Mouse (Mus musculus) embryonic facial prominence, embryonic 15.5 days (tissue): ENCODE data around the gene Zbtb16. TPM values are rescaled to one million over a fixed set of nuclear protein-coding genes. Genes with fewer than 3 reads are reported as not detected.

Experiments
- ATAC-seq: fragments of 200-750 bp; cut with Nextera tagmentation; 2 replicates; pipeline ENCODE4 v1.8.0; 2017; ENCODE audit warnings: low read depth, moderate TSS enrichment; ENCODE audit not compliant: insufficient number of reproducible peaks, low FRiP score, low TSS enrichment
- H3K27ac ChIP-seq: fragments of 300-500 bp; sonication (generic); replicated peaks from 2 replicates; pipeline ENCODE4 v1.5.1; 2015; ENCODE audit warnings: mild to moderate bottlenecking, inconsistent platforms
- H3K27me3 ChIP-seq: fragments of 300-500 bp; sonication (generic); 2 replicates; pipeline ENCODE4 v1.6.1; 2015; ENCODE audit warnings: inconsistent platforms
- H3K36me3 ChIP-seq: fragments of 300-500 bp; sonication (generic); 2 replicates; pipeline ENCODE4 v1.6.1; 2015; ENCODE audit warnings: mild to moderate bottlenecking, inconsistent platforms
- H3K4me1 ChIP-seq: fragments of 300-500 bp; sonication (generic); 2 replicates; pipeline ENCODE4 v1.6.1; 2015; ENCODE audit warnings: inconsistent platforms
- H3K4me2 ChIP-seq: fragments of 300-500 bp; sonication (generic); replicated peaks from 2 replicates; pipeline ENCODE4 v1.6.1; 2015; ENCODE audit warnings: mild to moderate bottlenecking, inconsistent platforms
- H3K4me3 ChIP-seq: fragments of 300-500 bp; sonication (generic); replicated peaks from 2 replicates; pipeline ENCODE4 v1.5.1; 2015; ENCODE audit warnings: mild to moderate bottlenecking, inconsistent platforms
- H3K9ac ChIP-seq: fragments of 300-500 bp; sonication (generic); 2 replicates; pipeline ENCODE4 v1.6.1; 2015; ENCODE audit warnings: inconsistent platforms
- H3K9me3 ChIP-seq: fragments of 300-500 bp; sonication (generic); replicated peaks from 2 replicates; pipeline ENCODE4 v1.6.1; 2016; ENCODE audit warnings: inconsistent platforms
- WGBS: fragments of 180-500 bp; shearing (Covaris S2); methylation state at CpG from one replicate; pipeline ENCODE4 v1.1.7; 2015; 5-methylcytosine and 5-hydroxymethylcytosine counted together
- polyA plus RNA-seq: library from polyadenylated mRNA; unstranded; fragments of >200 nt; fragmentation: Nextera tagmentation; extraction: Ambion mirVana; gene quantifications from 2 replicates; pipeline ENCODE4 v1.2.1, GENCODE M21; 2015

Gene Zbtb16
- polyA plus RNA-seq, 1 experiment from 2014 or later: 10.0 TPM

DNA sequence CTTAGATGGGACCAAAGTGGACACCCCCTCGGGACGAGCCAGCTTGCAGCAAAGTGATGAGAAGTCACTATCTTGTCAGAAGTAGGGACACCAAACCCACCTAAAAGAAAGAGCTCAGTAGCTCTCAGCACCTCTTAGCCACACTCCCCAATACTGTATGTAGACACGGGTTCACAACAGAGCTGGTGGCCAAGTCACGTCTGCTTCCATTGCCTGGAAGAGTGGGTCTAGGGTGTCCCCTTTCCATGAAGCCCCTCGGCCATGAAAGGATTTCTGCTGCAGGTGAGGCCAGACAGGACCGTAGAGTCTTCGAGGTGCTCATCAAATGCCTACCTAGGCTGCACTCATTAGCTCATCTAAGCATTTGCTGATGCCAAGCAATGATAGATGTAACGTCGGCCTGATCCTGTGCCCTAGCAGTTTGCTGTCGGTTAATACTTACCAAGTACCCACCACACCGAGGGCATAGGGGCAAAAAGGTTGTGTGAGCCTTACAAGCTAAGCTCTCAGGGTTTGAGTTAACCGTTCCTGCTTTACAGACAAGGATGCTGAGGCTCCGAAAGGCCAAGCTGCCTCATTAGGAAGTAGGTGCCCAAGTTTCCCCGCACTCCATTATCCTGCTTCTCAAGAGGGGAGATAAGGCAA is 94.5 kb downstream of the Zbtb16 start:
- ATAC-seq: no peak
- WGBS: 92% methylated on average over 14 of the region's 14 CpGs
- Histone ChIP-seq H3K4me2 (no peak overlapping the region), H3K27ac (no peak overlapping the region), H3K27me3 (no peaks in the 10 kb centered on the region), H3K4me1 (peaks cover 50% of the 10 kb centered on the region), H3K9me3 (no peaks in the 10 kb centered on the region), H3K36me3 (no peaks in the 10 kb centered on the region), H3K4me3 (no peak overlapping the region), H3K9ac (no peak overlapping the region)

DNA sequence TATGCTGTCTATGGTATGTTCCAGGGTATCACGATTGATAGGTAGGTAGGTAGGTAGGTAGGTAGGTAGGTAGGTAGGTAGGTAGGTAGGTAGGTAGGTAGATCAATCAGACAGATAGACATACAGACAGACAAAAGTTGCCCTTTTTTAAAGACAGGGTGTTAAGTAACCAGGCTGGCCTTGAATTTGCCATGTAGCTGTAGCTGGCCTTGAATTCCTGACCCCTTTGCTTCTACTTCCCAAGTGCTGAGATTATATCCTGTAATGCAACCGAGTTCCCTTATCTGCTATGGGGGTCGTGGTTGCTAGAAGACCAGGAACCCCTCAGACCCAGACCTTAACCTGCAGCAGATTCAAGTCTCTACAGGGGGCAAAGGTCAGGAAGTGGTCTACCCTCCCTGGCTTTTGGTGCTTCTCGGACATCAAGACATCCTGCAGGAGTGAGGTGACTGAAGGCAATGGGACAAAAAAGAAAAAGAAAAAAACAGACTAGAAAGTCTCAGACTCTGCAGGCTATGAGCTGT is 95.2 kb downstream of the Zbtb16 start:
- H3K9ac ChIP-seq: no peak overlapping the region
- peak overlapping the region; percentile 85 for H3K27ac ChIP-seq
- no peaks in the 10 kb centered on the region for H3K36me3 ChIP-seq
- H3K9me3 ChIP-seq: no peaks in the 10 kb centered on the region
- H3K27me3 ChIP-seq: no peaks in the 10 kb centered on the region
- no peak for ATAC-seq
- H3K4me1 ChIP-seq: peaks cover 54% of the 10 kb centered on the region
- no peak overlapping the region for H3K4me2 ChIP-seq
- no peak overlapping the region for H3K4me3 ChIP-seq
- 62% methylated on average over 4 of the region's 4 CpGs for WGBS

DNA sequence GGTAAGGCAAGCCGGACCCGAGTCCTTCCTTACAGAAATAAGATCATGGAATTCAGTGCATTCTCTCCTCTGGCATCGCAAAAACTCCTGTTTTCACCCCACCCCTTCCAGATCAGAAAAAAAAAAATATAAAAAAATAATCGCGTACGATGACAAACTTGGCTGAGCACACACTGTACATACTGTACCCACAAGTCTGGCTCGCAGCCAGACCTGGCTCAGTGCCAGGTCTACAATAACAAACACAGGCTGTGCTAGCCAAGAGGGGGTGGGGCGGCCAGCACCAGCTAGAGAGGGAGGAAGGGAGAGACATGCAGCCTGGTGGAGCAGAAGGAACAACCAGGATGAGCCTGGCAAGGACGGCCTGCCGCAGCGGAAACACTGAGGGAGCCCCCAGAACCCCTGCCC is 95.9 kb downstream of the Zbtb16 start:
- 0 out of 2 replicates have a peak overlapping the region, but pooled peaks have one; percentile 3 for H3K4me3 ChIP-seq
- ATAC-seq: peak; percentile 93
- peaks cover 56% of the 10 kb centered on the region for H3K4me1 ChIP-seq
- H3K4me2 ChIP-seq: peak overlapping the region; percentile 15; the same call in 1 of the 2 replicates
- no peak overlapping the region for H3K9ac ChIP-seq
- no peaks in the 10 kb centered on the region for H3K36me3 ChIP-seq
- H3K27me3 ChIP-seq: 0 out of 2 replicates have a peak, but pooled peaks cover 4% of the 10 kb centered on the region
- H3K9me3 ChIP-seq: no peaks in the 10 kb centered on the region
- peak overlapping the region; percentile 85 for H3K27ac ChIP-seq
- WGBS: under 1% methylated on average over 11 of the region's 11 CpGs

DNA sequence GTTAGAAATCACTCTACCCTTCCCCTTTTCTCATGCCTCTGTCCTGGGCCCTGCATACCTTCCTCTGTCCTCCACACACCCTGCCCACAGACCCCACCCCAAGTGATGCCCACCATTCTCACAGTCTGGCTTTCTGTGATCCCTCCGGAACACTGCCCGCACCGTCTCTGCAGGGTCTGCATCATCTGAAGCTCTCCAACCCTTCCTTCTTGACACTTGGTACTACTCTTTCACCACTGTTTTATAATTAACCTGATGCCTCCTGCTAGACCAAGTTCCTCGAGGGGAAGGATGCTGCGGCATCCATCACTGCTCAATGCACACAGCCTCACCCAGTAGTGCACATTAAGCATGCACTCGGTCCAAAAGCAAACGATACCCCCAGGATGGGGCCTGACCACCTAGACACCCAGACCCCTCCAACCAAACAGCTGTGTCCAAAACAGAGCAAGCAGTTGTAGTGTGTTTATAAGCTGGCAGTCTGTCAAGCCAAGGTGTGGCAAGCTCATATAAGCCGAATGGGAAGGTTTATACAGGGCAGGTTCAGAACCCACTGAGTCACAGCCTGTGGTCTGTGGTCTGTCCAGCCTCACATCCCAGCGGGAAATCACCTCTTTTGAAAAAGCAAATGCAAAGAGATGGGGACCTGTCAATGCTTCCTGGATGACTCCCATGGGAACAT is 97.1 kb downstream of the Zbtb16 start:
- H3K9me3 ChIP-seq: no peaks in the 10 kb centered on the region
- peaks cover 68% of the 10 kb centered on the region for H3K4me1 ChIP-seq
- H3K4me2 ChIP-seq: no peak overlapping the region
- peaks cover 11% of the 10 kb centered on the region; the same call in 1 of the 2 replicates for H3K27me3 ChIP-seq
- no peaks in the 10 kb centered on the region for H3K36me3 ChIP-seq
- H3K4me3 ChIP-seq: no peak overlapping the region
- no peak for ATAC-seq
- H3K27ac ChIP-seq: peak overlapping the region; percentile 85; the same call in 1 of the 2 replicates
- no peak overlapping the region for H3K9ac ChIP-seq
- 82% methylated on average over 9 of the region's 9 CpGs for WGBS

DNA sequence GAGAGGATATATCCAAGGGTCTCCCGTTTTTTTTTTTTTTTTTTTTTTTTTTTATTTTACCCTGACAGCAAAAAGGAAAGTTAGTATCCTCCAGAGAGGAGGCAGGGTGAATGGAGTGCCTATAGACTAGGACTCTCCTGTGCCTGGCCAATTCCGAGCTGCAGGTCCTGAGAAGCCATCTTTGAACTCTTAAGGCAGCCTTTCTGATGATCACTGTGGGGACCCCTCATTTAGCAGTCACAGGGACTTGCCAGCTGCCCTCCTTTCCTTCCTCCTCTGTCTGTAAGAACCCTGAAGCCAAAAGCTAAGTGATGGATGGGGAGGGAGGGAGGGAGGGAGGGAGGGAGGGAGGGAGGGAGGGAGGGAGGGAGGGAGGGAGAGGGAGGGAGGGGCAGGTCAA is 98.1 kb downstream of the Zbtb16 start:
- WGBS: 30% methylated on average over 2 of the region's 2 CpGs
- ATAC-seq: no peak
- peaks cover 78% of the 10 kb centered on the region for H3K4me1 ChIP-seq

DNA sequence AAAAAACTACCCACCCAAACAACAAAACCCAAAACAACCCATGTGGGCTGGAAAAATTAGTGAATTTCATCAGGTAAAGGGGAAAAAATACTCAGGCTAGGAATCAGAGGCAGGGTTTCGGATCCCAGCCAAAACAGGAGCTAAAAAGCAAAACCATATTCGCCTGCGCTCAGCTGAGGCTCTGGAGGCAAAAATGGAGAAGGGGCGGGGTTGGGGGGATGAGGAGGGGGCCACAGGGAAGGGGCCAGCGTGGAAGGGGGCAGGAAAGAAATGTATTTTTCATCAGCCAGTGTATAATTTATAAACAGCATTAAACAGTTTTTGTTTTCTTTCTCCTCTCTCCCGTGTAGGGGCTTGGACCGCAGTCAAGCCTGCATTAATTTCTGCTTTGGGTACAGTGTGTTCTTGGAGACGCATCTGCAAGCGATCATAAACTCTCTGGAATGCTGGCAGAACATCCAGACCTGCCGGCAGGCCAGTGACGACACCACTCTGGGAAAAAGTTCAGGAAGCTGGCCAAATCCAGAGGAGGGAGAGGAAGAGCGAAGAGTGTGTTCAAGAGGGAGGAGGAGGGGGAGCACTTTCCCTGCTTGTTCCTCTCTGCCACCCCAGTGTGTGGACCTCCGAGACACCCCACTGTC is 98.7 kb downstream of the Zbtb16 start:
- ATAC-seq: peak; percentile 89
- Histone ChIP-seq H3K4me3 (peak overlapping the region; percentile 6; the same call in 1 of the 2 replicates), H3K27me3 (peaks cover 13% of the 10 kb centered on the region; the same call in 1 of the 2 replicates), H3K9me3 (no peaks in the 10 kb centered on the region), H3K27ac (peak overlapping the region; percentile 83), H3K4me1 (peaks cover 81% of the 10 kb centered on the region), H3K36me3 (no peaks in the 10 kb centered on the region), H3K9ac (no peak overlapping the region), H3K4me2 (peak overlapping the region; percentile 40)
- 8% methylated on average over 13 of the region's 13 CpGs for WGBS

More for the DNA sequence above, 98.1 kb downstream of the Zbtb16 start:
- H3K9ac ChIP-seq: no peak overlapping the region
- H3K27ac ChIP-seq: peak overlapping the region; percentile 83
- no peaks in the 10 kb centered on the region for H3K9me3 ChIP-seq
- peaks cover 11% of the 10 kb centered on the region; the same call in 1 of the 2 replicates for H3K27me3 ChIP-seq
- no peaks in the 10 kb centered on the region for H3K36me3 ChIP-seq
- H3K4me3 ChIP-seq: peak overlapping the region; percentile 6; the same call in 1 of the 2 replicates
- peak overlapping the region; percentile 40 for H3K4me2 ChIP-seq

DNA sequence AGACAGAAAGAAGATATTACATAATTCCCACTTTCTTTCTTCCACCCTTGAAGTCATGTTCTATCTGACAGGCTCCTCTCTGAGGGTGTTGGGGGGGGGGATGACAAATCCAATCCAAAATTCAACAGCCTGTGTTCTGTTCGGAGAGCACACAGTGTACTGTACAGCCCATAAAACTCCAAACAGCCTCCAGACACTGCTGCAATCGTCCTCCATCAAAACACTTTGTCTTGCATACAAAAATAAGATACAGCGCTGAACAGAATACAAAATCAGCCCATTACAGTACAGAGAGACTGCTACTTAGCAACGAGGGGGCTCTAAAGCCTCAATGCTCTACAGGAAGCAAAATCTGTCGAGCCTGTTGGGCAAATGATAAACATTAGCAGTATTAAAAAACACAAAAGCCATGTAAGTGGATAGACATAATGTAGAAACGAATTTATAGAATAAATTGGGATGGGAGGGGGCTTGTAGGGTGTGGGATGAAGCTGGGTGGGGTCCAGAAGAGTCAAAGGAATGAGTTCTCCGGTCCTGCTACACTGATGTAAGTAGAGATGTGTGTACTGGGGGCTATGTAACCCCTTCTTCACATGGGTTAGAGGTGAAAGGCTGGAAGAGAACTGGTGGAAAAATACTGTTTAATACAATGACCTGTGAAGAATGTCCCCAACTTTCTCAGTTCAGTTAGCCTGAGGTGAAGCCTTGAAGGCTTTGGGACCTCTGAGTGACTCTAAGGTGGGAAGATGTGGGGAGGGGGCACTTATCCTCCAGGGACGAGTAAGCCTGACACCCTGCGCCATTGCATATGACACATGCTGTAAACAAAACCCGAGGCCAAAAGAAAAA is 99.4 kb downstream of the Zbtb16 start:
- H3K9ac ChIP-seq: no peak overlapping the region
- peaks cover 81% of the 10 kb centered on the region for H3K4me1 ChIP-seq
- H3K27me3 ChIP-seq: peaks cover 21% of the 10 kb centered on the region
- peak overlapping the region; percentile 40 for H3K4me2 ChIP-seq
- H3K36me3 ChIP-seq: no peaks in the 10 kb centered on the region
- peak overlapping the region; percentile 83 for H3K27ac ChIP-seq
- H3K9me3 ChIP-seq: no peaks in the 10 kb centered on the region
- H3K4me3 ChIP-seq: peak overlapping the region; percentile 6; the same call in 1 of the 2 replicates
- no peak for ATAC-seq
- WGBS: 26% methylated on average over 10 of the region's 10 CpGs

DNA sequence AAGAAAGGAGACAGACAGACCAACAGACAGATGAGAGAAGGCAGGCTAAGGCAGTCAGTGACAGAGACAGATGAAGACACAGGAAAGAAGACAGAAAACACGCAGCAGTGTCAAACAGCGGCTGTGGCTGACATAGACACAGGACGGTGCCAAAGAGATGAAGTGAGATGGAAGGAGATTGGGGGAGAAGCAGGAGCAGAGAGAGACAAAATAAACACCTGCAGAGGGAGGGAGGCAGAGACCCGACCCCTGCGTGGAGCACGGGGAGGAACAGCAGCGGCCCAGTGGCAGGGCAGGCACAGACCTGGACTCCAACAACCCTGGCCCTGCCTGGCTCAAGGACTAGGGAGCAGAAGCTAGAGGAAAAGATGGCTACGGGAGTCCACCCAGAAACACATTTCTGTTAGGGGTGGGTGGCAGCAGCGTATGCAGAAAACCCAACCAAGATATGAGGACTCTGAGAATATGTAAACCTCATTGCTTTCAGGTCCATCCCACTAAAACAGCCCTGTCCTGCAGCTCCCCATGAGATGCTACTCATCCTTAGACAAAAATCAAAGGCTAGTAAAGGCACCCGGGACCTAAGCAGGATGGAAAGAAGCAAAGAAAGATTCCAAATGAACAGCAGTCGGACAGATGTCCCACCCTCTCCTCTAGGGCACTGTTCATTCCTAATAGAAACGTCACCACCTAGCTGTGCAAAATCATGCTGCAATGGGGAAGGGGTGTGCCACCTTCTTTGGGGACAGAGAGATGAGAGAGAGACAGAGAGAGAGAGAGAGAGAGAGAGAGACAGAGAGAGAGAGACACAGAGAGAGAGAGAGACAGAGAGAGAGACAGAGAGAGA is 100.3 kb downstream of the Zbtb16 start:
- Histone ChIP-seq H3K9ac (no peak overlapping the region), H3K4me2 (no peak overlapping the region), H3K27ac (peak overlapping the region; percentile 83), H3K4me1 (peaks cover 77% of the 10 kb centered on the region), H3K9me3 (no peaks in the 10 kb centered on the region), H3K36me3 (no peaks in the 10 kb centered on the region), H3K27me3 (peaks cover 30% of the 10 kb centered on the region), H3K4me3 (no peak overlapping the region)
- ATAC-seq: no peak
- WGBS: 50% methylated on average over 12 of the region's 12 CpGs

DNA sequence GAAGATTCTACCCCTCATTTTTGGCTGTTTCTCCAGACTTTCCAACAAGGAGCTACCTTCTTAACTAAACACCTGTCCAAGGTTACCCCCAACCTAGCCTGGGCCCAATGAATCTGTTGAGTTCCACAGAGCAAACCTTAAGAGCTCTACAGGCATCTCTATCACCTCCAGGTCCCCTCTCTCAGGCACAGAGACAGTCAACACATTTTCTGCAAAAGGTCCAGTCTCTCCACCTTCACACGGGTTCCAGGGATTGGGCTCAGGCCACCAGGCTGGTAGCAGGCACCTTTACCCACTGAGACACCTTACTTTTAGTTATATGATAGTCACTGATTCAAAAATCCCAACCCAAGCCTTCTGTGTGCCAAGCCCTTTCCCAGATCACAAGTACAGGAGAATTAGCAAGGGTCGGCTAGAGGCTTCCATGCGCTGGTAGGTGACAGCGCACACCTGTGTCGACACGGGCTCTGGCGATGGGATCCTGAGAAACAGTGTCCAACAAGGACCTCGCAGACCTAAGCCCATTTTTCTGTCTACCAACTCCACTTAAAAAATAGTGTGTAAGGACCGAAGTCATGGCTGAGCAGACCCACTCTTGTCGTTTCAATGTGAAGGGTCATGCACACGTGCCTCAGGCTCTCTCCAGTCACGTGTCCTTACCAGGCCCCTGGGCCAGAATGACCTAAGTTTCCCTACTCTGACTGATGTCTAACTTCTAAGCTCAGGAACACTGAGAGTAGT is 101.1 kb downstream of the Zbtb16 start:
- Histone ChIP-seq H3K27me3 (peaks cover 31% of the 10 kb centered on the region), H3K27ac (no peak overlapping the region), H3K4me1 (peaks cover 69% of the 10 kb centered on the region), H3K4me2 (no peak overlapping the region), H3K9ac (no peak overlapping the region), H3K9me3 (no peaks in the 10 kb centered on the region), H3K36me3 (no peaks in the 10 kb centered on the region), H3K4me3 (no peak overlapping the region)
- WGBS: 82% methylated on average over 12 of the region's 12 CpGs
- no peak for ATAC-seq
